Mouse (Mus musculus) liver, embryonic 15.5 days (tissue): ENCODE results near the gene Gm11213. TPM values are rescaled to one million over a fixed set of nuclear protein-coding genes. Genes with fewer than 3 reads are reported as not detected.

Source experiments
- ATAC-seq: fragments of 200-750 bp; cut with Nextera tagmentation; 2 replicates; pipeline ENCODE4 v1.8.0; 2017; ENCODE audit warnings: moderate number of reproducible peaks, mild to moderate bottlenecking, moderate library complexity; ENCODE audit not compliant: insufficient read depth
- H3K27ac ChIP-seq: fragments of 300-500 bp; sonication (generic); replicated peaks from 2 replicates; pipeline ENCODE4 v1.5.1; 2015; ENCODE audit warnings: mild to moderate bottlenecking, inconsistent platforms
- H3K27me3 ChIP-seq: fragments of 300-500 bp; sonication (generic); 2 replicates; pipeline ENCODE4 v1.6.1; 2015; ENCODE audit warnings: mild to moderate bottlenecking, inconsistent platforms
- H3K36me3 ChIP-seq: fragments of 300-500 bp; sonication (generic); replicated peaks from 2 replicates; pipeline ENCODE4 v1.6.1; 2015; ENCODE audit warnings: moderate library complexity, mild to moderate bottlenecking, inconsistent platforms
- H3K4me1 ChIP-seq: fragments of 300-500 bp; sonication (generic); replicated peaks from 2 replicates; pipeline ENCODE4 v1.6.1; 2015; ENCODE audit warnings: inconsistent platforms
- H3K4me2 ChIP-seq: fragments of 300-500 bp; sonication (generic); 2 replicates; pipeline ENCODE4 v1.6.1; 2015; ENCODE audit warnings: moderate library complexity, mild to moderate bottlenecking, inconsistent platforms
- H3K4me3 ChIP-seq: fragments of 300-500 bp; sonication (generic); replicated peaks from 2 replicates; pipeline ENCODE4 v1.5.1; 2015; ENCODE audit warnings: mild to moderate bottlenecking, inconsistent platforms
- H3K9ac ChIP-seq: fragments of 300-500 bp; sonication (generic); 2 replicates; pipeline ENCODE4 v1.6.1; 2015; ENCODE audit warnings: moderate library complexity, mild to moderate bottlenecking, inconsistent platforms
- H3K9me3 ChIP-seq: fragments of 300-500 bp; sonication (generic); replicated peaks from 2 replicates; pipeline ENCODE4 v1.6.1; 2016; ENCODE audit warnings: inconsistent platforms
- WGBS: fragments of 180-500 bp; shearing (Covaris S2); methylation state at CpG from one replicate; pipeline ENCODE4 v1.1.7; 2015; ENCODE audit warnings: mixed read lengths; ENCODE audit not compliant: insufficient replicate concordance; 5-methylcytosine and 5-hydroxymethylcytosine counted together
- polyA plus RNA-seq: library from polyadenylated mRNA; unstranded; fragments of >200 nt; fragmentation: Nextera tagmentation; extraction: Ambion mirVana; gene quantifications from 2 replicates; pipeline ENCODE4 v1.2.1, GENCODE M21; 2015

The Gm11213 gene
- polyA plus RNA-seq, 1 experiment from 2014 or later, result not detected

- Histone ChIP-seq H3K4me2 (no peak overlapping the region), H3K27me3 (no peaks in the 10 kb centered on the region), H3K4me1 (no peaks in the 10 kb centered on the region), H3K9me3 (no peaks in the 10 kb centered on the region), H3K36me3 (no peaks in the 10 kb centered on the region), H3K9ac (no peak overlapping the region), H3K4me3 (no peak overlapping the region), H3K27ac (no peak overlapping the region)
- ATAC-seq, result no peak
- WGBS, result 74% methylated on average over 3 of the region's 3 CpGs
These were observed 484 bp upstream of the Gm11213 start for GRCm38 (mm10) chr4:63605545-63605944.

- Histone ChIP-seq H3K4me2 (no peak overlapping the region), H3K9ac (no peak overlapping the region), H3K9me3 (no peaks in the 10 kb centered on the region), H3K36me3 (no peaks in the 10 kb centered on the region), H3K4me3 (no peak overlapping the region), H3K27ac (no peak overlapping the region), H3K4me1 (no peaks in the 10 kb centered on the region), H3K27me3 (no peaks in the 10 kb centered on the region)
- ATAC-seq, result no peak
These were observed 3.8 kb downstream of the Gm11213 start for GRCm38 (mm10) chr4:63601263-63601662.

GRCm38 (mm10) chr4:63600786-63601185 lies 4.3 kb downstream of the Gm11213 start:
- no peak overlapping the region for H3K4me2 ChIP-seq
- H3K36me3 ChIP-seq, result no peaks in the 10 kb centered on the region
- H3K27me3 ChIP-seq, result no peaks in the 10 kb centered on the region
- H3K9me3 ChIP-seq, result no peaks in the 10 kb centered on the region
- WGBS, result 67% methylated on average over 6 of the region's 6 CpGs
- no peaks in the 10 kb centered on the region for H3K4me1 ChIP-seq
- H3K4me3 ChIP-seq, result no peak overlapping the region
- no peak overlapping the region for H3K27ac ChIP-seq
- ATAC-seq, result no peak
- H3K9ac ChIP-seq, result no peak overlapping the region

GRCm38 (mm10) chr4:63596010-63596409 lies 9.1 kb downstream of the Gm11213 start:
- no peak overlapping the region for H3K4me2 ChIP-seq
- H3K27me3 ChIP-seq, result no peaks in the 10 kb centered on the region
- 81% methylated on average over 4 of the region's 4 CpGs for WGBS
- H3K36me3 ChIP-seq, result no peaks in the 10 kb centered on the region
- H3K27ac ChIP-seq, result no peak overlapping the region
- H3K9me3 ChIP-seq, result no peaks in the 10 kb centered on the region
- no peak overlapping the region for H3K4me3 ChIP-seq
- H3K9ac ChIP-seq, result no peak overlapping the region
- no peak for ATAC-seq
- H3K4me1 ChIP-seq, result no peaks in the 10 kb centered on the region

GRCm38 (mm10) chr4:63595259-63595658 lies 9.8 kb downstream of the Gm11213 start:
- Histone ChIP-seq H3K4me3 (no peak overlapping the region), H3K27ac (no peak overlapping the region), H3K4me1 (no peaks in the 10 kb centered on the region), H3K36me3 (no peaks in the 10 kb centered on the region), H3K9me3 (no peaks in the 10 kb centered on the region), H3K9ac (no peak overlapping the region), H3K27me3 (no peaks in the 10 kb centered on the region), H3K4me2 (no peak overlapping the region)
- WGBS, result 28% methylated on average over 10 of the region's 10 CpGs
- no peak for ATAC-seq

- no peak overlapping the region for H3K4me2 ChIP-seq
- no peaks in the 10 kb centered on the region for H3K27me3 ChIP-seq
- H3K9me3 ChIP-seq, result no peaks in the 10 kb centered on the region
- no peak for ATAC-seq
- no peak overlapping the region for H3K27ac ChIP-seq
- no peak overlapping the region for H3K9ac ChIP-seq
- WGBS, result 58% methylated on average over 5 of the region's 5 CpGs
- no peaks in the 10 kb centered on the region for H3K4me1 ChIP-seq
- no peak overlapping the region for H3K4me3 ChIP-seq
- no peaks in the 10 kb centered on the region for H3K36me3 ChIP-seq
These were observed 10.5 kb downstream of the Gm11213 start for GRCm38 (mm10) chr4:63594459-63595110.

- Histone ChIP-seq H3K4me2 (no peak overlapping the region), H3K4me1 (no peaks in the 10 kb centered on the region), H3K9ac (no peak overlapping the region), H3K9me3 (no peaks in the 10 kb centered on the region), H3K4me3 (no peak overlapping the region), H3K27me3 (no peaks in the 10 kb centered on the region), H3K27ac (no peak overlapping the region), H3K36me3 (no peaks in the 10 kb centered on the region)
- ATAC-seq, result no peak
- WGBS, result 45% methylated on average over 4 of the region's 4 CpGs
These were observed 14.5 kb downstream of the Gm11213 start for GRCm38 (mm10) chr4:63590538-63590937.

GRCm38 (mm10) chr4:63589987-63590386 lies 15.1 kb downstream of the Gm11213 start:
- Histone ChIP-seq H3K9me3 (no peaks in the 10 kb centered on the region), H3K9ac (no peak overlapping the region), H3K4me1 (no peaks in the 10 kb centered on the region), H3K27ac (no peak overlapping the region), H3K27me3 (no peaks in the 10 kb centered on the region), H3K36me3 (no peaks in the 10 kb centered on the region), H3K4me3 (no peak overlapping the region), H3K4me2 (no peak overlapping the region)
- 38% methylated on average over 7 of the region's 7 CpGs for WGBS
- no peak for ATAC-seq

- Histone ChIP-seq H3K4me2 (no peak overlapping the region), H3K9ac (no peak overlapping the region), H3K27me3 (no peaks in the 10 kb centered on the region), H3K36me3 (no peaks in the 10 kb centered on the region), H3K4me3 (no peak overlapping the region), H3K9me3 (no peaks in the 10 kb centered on the region), H3K27ac (no peak overlapping the region), H3K4me1 (no peaks in the 10 kb centered on the region)
- WGBS, result 56% methylated on average over 2 of the region's 2 CpGs
- ATAC-seq, result no peak
These were observed 18.8 kb downstream of the Gm11213 start for GRCm38 (mm10) chr4:63586240-63586639.

GRCm38 (mm10) chr4:63585216-63585615 lies 19.8 kb downstream of the Gm11213 start:
- WGBS, result 75% methylated on average over 10 of the region's 10 CpGs
- Histone ChIP-seq H3K4me2 (no peak overlapping the region), H3K27me3 (no peaks in the 10 kb centered on the region), H3K27ac (no peak overlapping the region), H3K9ac (no peak overlapping the region), H3K9me3 (no peaks in the 10 kb centered on the region), H3K4me3 (no peak overlapping the region), H3K36me3 (no peaks in the 10 kb centered on the region), H3K4me1 (no peaks in the 10 kb centered on the region)
- no peak for ATAC-seq

- no peaks in the 10 kb centered on the region for H3K27me3 ChIP-seq
- no peak for ATAC-seq
- peaks cover 4% of the 10 kb centered on the region; the same call in 1 of the 2 replicates for H3K36me3 ChIP-seq
- no peak overlapping the region for H3K9ac ChIP-seq
- no peak overlapping the region for H3K27ac ChIP-seq
- no peaks in the 10 kb centered on the region for H3K9me3 ChIP-seq
- WGBS, result 67% methylated on average over 5 of the region's 5 CpGs
- no peaks in the 10 kb centered on the region for H3K4me1 ChIP-seq
- no peak overlapping the region for H3K4me3 ChIP-seq
- H3K4me2 ChIP-seq, result no peak overlapping the region
These were observed 22.5 kb downstream of the Gm11213 start for GRCm38 (mm10) chr4:63582580-63582979.

- ATAC-seq, result no peak
- Histone ChIP-seq H3K36me3 (peaks cover 9% of the 10 kb centered on the region; the same call in 1 of the 2 replicates), H3K4me3 (no peak overlapping the region), H3K27me3 (no peaks in the 10 kb centered on the region), H3K9ac (no peak overlapping the region), H3K9me3 (no peaks in the 10 kb centered on the region), H3K27ac (no peak overlapping the region), H3K4me1 (no peaks in the 10 kb centered on the region), H3K4me2 (no peak overlapping the region)
- 68% methylated on average over 6 of the region's 6 CpGs for WGBS
These were observed 25.0 kb downstream of the Gm11213 start for GRCm38 (mm10) chr4:63580078-63580477.
